Mouse (Mus musculus): Measurements from ENCODE around the gene Pip4p1. TPM values are rescaled to one million over a fixed set of nuclear protein-coding genes. Genes with fewer than 3 reads are reported as not detected.
"Not testable (repeated sequence)": the region's sequence is repeated elsewhere in the genome, so short reads cannot be mapped to it uniquely, and the experiment has no call there.

Gene Pip4p1
- total and polyA plus RNA-seq, 3 experiments, result 32.7 to 99.9 (median 45.6) TPM

DNA sequence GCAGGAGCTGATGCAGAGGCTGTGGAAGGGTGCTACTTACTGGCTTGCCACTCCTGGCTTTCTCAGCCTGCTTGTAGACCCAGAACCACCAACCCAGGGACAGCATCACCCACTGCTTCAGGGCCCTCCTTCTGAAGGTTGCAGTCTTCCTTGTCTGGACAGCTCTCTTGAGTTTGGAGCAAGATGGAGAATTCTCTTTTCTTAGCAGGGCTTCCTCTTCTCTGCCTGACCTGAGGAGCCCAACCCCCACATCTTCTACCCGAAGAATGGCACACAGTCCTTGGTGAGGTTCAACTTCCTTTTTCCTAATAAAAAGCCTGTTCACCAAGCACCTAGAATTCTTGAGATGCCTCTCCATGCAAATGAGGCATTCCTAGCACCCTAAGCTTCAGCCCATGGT, 40.2 kb upstream of the Pip4p1 start:
- no peak for DNase-seq (ENCODE audit: low spot score)
- TF ChIP-seq GATA2 (IDR thresholded peaks at IDR 0.05; ENCODE audit: borderline replicate concordance, low read depth, low read length), result no peak
- TF ChIP-seq TAL1 (conservative IDR thresholded peaks at IDR 0.05; ENCODE audit: low read depth, low read length), result no peak
- no peak for TF ChIP-seq GATA1 (IDR thresholded peaks at IDR 0.05; ENCODE audit: borderline replicate concordance, low read length)
- no peak for TF ChIP-seq POLR2AphosphoS5 (IDR thresholded peaks at IDR 0.05; ENCODE audit: insufficient replicate concordance, low read depth, low read length)
- TF ChIP-seq CTCF (IDR thresholded peaks at IDR 0.05; ENCODE audit: low read depth, low read length), result no peak
- no peak for ATAC-seq (ENCODE audit: extremely low read depth, insufficient number of reproducible peaks, low FRiP score, poor library complexity, severe bottlenecking)

DNA sequence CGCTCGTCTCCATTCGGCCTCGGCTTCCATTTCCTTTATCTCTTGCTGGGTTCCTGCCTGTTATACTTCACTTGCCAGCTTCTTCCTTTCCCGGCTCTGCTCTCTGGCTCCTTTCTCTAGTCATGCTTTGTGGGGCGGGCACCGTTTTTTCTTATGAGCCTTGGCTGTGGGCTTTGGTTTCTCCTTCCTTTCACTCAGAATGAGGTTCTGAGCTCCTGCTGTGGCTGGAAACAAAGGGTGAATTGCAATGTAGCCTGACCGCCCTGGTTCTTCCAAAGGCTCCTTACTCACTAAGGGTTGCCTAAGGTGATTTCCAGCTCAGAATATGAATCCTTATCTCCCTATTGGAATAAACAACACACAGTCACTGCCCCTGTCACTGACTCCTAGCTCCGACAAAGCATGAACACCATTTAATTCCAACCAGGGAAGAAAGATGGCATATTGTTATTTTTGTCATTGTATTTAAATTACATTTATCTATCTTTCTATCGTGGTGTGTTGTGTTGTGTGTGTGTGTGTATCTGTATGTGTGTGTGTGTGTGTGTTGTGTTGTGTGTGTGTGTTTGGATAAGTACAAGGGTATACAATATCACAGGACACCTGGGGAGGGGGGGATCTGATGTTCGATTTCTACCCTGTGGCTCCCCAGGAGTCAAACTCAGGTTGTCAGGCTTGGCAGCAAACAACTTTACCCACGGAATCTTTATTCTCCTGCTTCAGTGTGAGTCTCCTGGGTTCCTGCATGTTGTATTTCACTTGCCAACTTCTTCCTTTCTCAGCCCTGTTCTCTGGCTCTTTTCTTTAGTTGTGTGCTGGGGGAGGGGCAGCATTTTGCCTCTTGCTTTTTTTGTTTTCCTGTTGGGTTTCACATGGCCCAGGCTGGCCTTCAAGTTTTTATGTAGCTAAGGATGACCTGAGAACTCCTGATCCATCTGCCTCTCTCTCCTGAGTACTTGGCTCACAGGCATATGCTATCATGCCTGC, 39.2 kb upstream of the Pip4p1 start:
- ATAC-seq (ENCODE audit: extremely low read depth, insufficient number of reproducible peaks, low FRiP score, poor library complexity, severe bottlenecking) (no peak), DNase-seq (ENCODE audit: low spot score) (no peak)
- peaks cover 13% of the 10 kb centered on the region for H3K4me1 ChIP-seq (ENCODE audit: insufficient read depth, low read depth, low read length)
- H3K4me3 ChIP-seq (ENCODE audit: low read depth, low read length), result no peak overlapping the region
- H3K27me3 ChIP-seq (ENCODE audit: insufficient read depth, low read length), result peaks cover 2% of the 10 kb centered on the region; the same call in 1 of the 2 replicates
- TF ChIP-seq GATA2 (IDR thresholded peaks at IDR 0.05; ENCODE audit: borderline replicate concordance, low read depth, low read length), result no peak
- TF ChIP-seq GATA1 (IDR thresholded peaks at IDR 0.05; ENCODE audit: borderline replicate concordance, low read length), result no peak
- TF ChIP-seq POLR2AphosphoS5 (IDR thresholded peaks at IDR 0.05; ENCODE audit: insufficient replicate concordance, low read depth, low read length), result no peak
- TF ChIP-seq TAL1 (conservative IDR thresholded peaks at IDR 0.05; ENCODE audit: low read depth, low read length), result no peak
- TF ChIP-seq CTCF (IDR thresholded peaks at IDR 0.05; ENCODE audit: low read depth, low read length), result no peak
- no peaks in the 10 kb centered on the region for H3K9me3 ChIP-seq (replicated peaks)
- H3K36me3 ChIP-seq (replicated peaks), result no peaks in the 10 kb centered on the region

More for the DNA sequence above, 40.2 kb upstream of the Pip4p1 start:
- Histone ChIP-seq H3K27me3 (ENCODE audit: insufficient read depth, low read length) (peaks cover 2% of the 10 kb centered on the region; the same call in 1 of the 2 replicates), H3K9me3 (replicated peaks) (no peaks in the 10 kb centered on the region), H3K36me3 (replicated peaks) (no peaks in the 10 kb centered on the region), H3K4me1 (ENCODE audit: insufficient read depth, low read depth, low read length) (peaks cover 13% of the 10 kb centered on the region), H3K4me3 (ENCODE audit: low read depth, low read length) (no peak overlapping the region)

DNA sequence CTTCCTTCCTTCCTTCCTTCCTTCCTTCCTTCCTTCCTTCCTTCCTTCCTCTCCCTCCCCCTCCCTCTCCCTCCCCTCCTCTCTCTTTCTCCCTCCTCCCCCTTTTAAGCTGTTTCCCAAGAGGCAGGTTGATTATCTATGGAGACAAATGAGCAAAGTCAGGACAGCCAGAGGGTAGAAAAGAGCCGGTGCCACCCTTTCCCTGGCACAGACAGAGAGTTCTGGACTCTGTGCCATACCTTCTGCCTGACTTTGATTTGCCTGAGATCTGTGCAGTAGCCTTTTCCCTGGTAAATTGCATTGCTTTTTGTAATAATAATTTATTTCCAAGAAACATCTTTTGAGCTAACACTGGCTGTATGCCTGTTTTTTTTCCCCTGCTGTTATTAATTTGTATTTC, 38.4 kb upstream of the Pip4p1 start:
- ATAC-seq (ENCODE audit: extremely low read depth, insufficient number of reproducible peaks, low FRiP score, poor library complexity, severe bottlenecking) (no peak), DNase-seq (ENCODE audit: low spot score) (no peak)
- no peaks in the 10 kb centered on the region for H3K9me3 ChIP-seq (replicated peaks)

DNA sequence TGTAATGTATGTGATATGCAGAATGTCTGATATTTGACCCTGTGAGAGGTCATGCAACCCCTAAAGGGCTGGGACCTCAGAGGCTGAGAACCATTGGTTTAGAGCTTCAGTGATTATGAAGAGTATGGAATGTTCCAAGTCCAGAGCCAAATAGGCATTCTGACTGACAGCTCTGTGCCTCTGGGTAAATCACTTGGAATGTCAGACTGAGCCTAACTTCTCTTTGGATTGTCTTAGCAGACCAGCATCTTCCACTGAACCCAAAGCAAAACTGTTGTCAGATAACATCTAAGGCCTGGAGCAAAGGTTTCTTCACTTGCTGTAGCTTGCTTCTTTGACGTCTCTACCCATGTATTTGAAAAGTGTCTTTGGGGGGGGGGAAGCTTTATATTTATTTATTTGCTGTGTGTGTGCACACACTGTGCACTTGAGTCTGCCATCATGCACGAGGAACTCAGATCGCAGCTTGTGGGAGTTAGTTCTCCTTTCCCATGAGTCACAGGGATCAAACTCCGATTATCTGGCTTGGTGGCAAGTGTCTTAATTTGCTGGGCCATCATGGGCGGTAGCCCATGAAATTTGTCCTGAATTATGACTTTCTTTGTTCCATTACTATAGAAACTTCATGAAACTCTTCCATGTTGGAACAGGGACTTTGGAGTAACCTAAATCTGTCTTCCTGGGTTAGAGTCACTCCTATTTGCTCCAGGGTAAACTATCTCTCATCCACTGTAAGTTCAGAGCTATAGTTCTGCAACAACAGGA, 37.7 kb upstream of the Pip4p1 start:
- DNase-seq (ENCODE audit: low spot score) (no peak), ATAC-seq (ENCODE audit: extremely low read depth, insufficient number of reproducible peaks, low FRiP score, poor library complexity, severe bottlenecking) (no peak)

More for the DNA sequence above, 38.4 kb upstream of the Pip4p1 start:
- H3K27me3 ChIP-seq (ENCODE audit: insufficient read depth, low read length), result peaks cover 2% of the 10 kb centered on the region; the same call in 1 of the 2 replicates
- TF ChIP-seq GATA1 (IDR thresholded peaks at IDR 0.05; ENCODE audit: borderline replicate concordance, low read length), result no peak
- no peak for TF ChIP-seq TAL1 (conservative IDR thresholded peaks at IDR 0.05; ENCODE audit: low read depth, low read length)
- no peak for TF ChIP-seq CTCF (IDR thresholded peaks at IDR 0.05; ENCODE audit: low read depth, low read length)
- no peak for TF ChIP-seq GATA2 (IDR thresholded peaks at IDR 0.05; ENCODE audit: borderline replicate concordance, low read depth, low read length)
- TF ChIP-seq POLR2AphosphoS5 (IDR thresholded peaks at IDR 0.05; ENCODE audit: insufficient replicate concordance, low read depth, low read length), result no peak
- H3K4me3 ChIP-seq (ENCODE audit: low read depth, low read length), result no peak overlapping the region
- peaks cover 13% of the 10 kb centered on the region for H3K4me1 ChIP-seq (ENCODE audit: insufficient read depth, low read depth, low read length)
- no peaks in the 10 kb centered on the region for H3K36me3 ChIP-seq (replicated peaks)

DNA sequence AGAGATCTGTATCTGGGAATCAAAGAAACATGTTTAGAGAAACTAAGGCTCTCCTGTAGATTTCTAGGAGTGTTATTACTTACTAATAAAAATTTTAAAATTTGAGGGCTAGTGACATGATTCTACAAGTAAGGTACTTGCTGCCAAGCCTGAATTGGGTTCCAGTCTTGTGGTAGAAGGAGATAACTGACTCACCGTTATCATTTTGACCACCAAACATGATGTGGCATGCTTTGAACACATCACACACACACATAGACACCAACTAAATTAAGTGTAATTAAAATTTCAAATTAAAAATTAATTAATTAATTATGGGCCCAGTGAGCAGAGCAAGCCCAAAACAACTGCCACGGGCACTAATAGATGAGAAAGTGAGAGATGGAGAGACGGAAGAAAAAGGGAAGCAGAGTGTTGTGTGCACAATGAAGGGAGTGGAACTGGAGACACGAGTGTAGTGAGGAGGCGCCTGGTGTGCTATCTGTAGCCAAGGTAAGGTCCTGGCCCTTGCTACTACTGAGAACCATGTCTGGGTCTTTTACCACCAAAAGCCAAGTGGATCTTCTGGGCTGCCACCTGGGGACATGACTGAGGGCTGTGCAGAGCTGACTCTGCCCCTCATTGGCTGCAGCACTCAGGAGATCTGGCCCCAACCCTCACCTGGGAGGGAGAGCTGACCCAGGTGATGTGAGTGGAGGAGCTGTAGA, 27.8 kb upstream of the Pip4p1 start:
- not testable (repeated sequence) for H3K4me3 ChIP-seq (ENCODE audit: low read depth, low read length); H3K27me3 ChIP-seq (ENCODE audit: insufficient read depth, low read length); H3K36me3 ChIP-seq (replicated peaks); H3K9me3 ChIP-seq (replicated peaks); ATAC-seq (ENCODE audit: extremely low read depth, insufficient number of reproducible peaks, low FRiP score, poor library complexity, severe bottlenecking); DNase-seq (ENCODE audit: low spot score); H3K4me1 ChIP-seq (ENCODE audit: insufficient read depth, low read depth, low read length)

More for the DNA sequence above, 37.7 kb upstream of the Pip4p1 start:
- no peaks in the 10 kb centered on the region for H3K9me3 ChIP-seq (replicated peaks)
- no peak overlapping the region for H3K4me3 ChIP-seq (ENCODE audit: low read depth, low read length)
- peaks cover 2% of the 10 kb centered on the region; the same call in 1 of the 2 replicates for H3K27me3 ChIP-seq (ENCODE audit: insufficient read depth, low read length)
- TF ChIP-seq GATA2 (IDR thresholded peaks at IDR 0.05; ENCODE audit: borderline replicate concordance, low read depth, low read length) (no peak), GATA1 (IDR thresholded peaks at IDR 0.05; ENCODE audit: borderline replicate concordance, low read length) (no peak)
- H3K4me1 ChIP-seq (ENCODE audit: insufficient read depth, low read depth, low read length), result peaks cover 13% of the 10 kb centered on the region
- H3K36me3 ChIP-seq (replicated peaks), result peaks cover 2% of the 10 kb centered on the region

GRCm38 (mm10) chr14:50957146-50957545, 26.5 kb upstream of the Pip4p1 start:
- not testable (repeated sequence) for H3K9me3 ChIP-seq (replicated peaks); H3K4me1 ChIP-seq (ENCODE audit: insufficient read depth, low read depth, low read length); DNase-seq (ENCODE audit: low spot score); ATAC-seq (ENCODE audit: extremely low read depth, insufficient number of reproducible peaks, low FRiP score, poor library complexity, severe bottlenecking); H3K27me3 ChIP-seq (ENCODE audit: insufficient read depth, low read length); H3K4me3 ChIP-seq (ENCODE audit: low read depth, low read length); H3K36me3 ChIP-seq (replicated peaks)

GRCm38 (mm10) chr14:50956724-50957123, 26.1 kb upstream of the Pip4p1 start:
- not testable (repeated sequence) for H3K27me3 ChIP-seq (ENCODE audit: insufficient read depth, low read length); DNase-seq (ENCODE audit: low spot score); H3K9me3 ChIP-seq (replicated peaks); H3K4me1 ChIP-seq (ENCODE audit: insufficient read depth, low read depth, low read length); H3K36me3 ChIP-seq (replicated peaks); ATAC-seq (ENCODE audit: extremely low read depth, insufficient number of reproducible peaks, low FRiP score, poor library complexity, severe bottlenecking)
- peak overlapping the region; percentile 63; the same call in 1 of the 2 replicates for H3K4me3 ChIP-seq (ENCODE audit: low read depth, low read length)

- H3K9me3 ChIP-seq (replicated peaks); H3K27me3 ChIP-seq (ENCODE audit: insufficient read depth, low read length); DNase-seq (ENCODE audit: low spot score); H3K36me3 ChIP-seq (replicated peaks); H3K4me1 ChIP-seq (ENCODE audit: insufficient read depth, low read depth, low read length): not testable (repeated sequence)
- peak; percentile 67 for ATAC-seq (ENCODE audit: extremely low read depth, insufficient number of reproducible peaks, low FRiP score, poor library complexity, severe bottlenecking)
- peak within 1 kb of the TSS; percentile 63; the same call in 1 of the 2 replicates for H3K4me3 ChIP-seq (ENCODE audit: low read depth, low read length)
These were observed 25.4 kb upstream of the Pip4p1 start, which contains the start of gene Pnp2 for GRCm38 (mm10) chr14:50955942-50956508. Gene Pnp2, plus strand, starts transcription at chr14:50955992.
